Mouse (Mus musculus) midbrain, embryonic 16.5 days (tissue): ENCODE results near the gene Dnajb4. TPM values are rescaled to one million over a fixed set of nuclear protein-coding genes. Genes with fewer than 3 reads are reported as not detected.

Experiments used
- ATAC-seq: fragments of 200-750 bp; cut with Nextera tagmentation; 2 replicates; pipeline ENCODE4 v1.8.0; 2017; ENCODE audit warnings: moderate TSS enrichment
- H3K27ac ChIP-seq: fragments of 300-500 bp; sonication (generic); 2 replicates; pipeline ENCODE4 v1.5.1; 2014; ENCODE audit warnings: mild to moderate bottlenecking, low read length, mixed read lengths
- H3K27me3 ChIP-seq: fragments of 300-500 bp; sonication (generic); 2 replicates; pipeline ENCODE4 v1.6.1; 2014; ENCODE audit warnings: low read depth, low read length, mixed read lengths; ENCODE audit not compliant: control insufficient read depth, insufficient read depth
- H3K36me3 ChIP-seq: fragments of 300-500 bp; sonication (generic); 2 replicates; pipeline ENCODE4 v1.6.1; 2014; ENCODE audit warnings: mild to moderate bottlenecking, low read length, moderate library complexity, mixed read lengths; ENCODE audit not compliant: control insufficient read depth, insufficient read depth
- H3K4me1 ChIP-seq: fragments of 300-500 bp; sonication (generic); 2 replicates; pipeline ENCODE4 v1.6.1; 2014; ENCODE audit warnings: mild to moderate bottlenecking, low read length, mixed read lengths; ENCODE audit not compliant: control insufficient read depth, insufficient read depth
- H3K4me2 ChIP-seq: fragments of 300-500 bp; sonication (generic); 2 replicates; pipeline ENCODE4 v1.6.1; 2014; ENCODE audit warnings: mild to moderate bottlenecking, low read length, mixed read lengths
- H3K4me3 ChIP-seq: fragments of 300-500 bp; sonication (generic); 2 replicates; pipeline ENCODE4 v1.5.1; 2014; ENCODE audit warnings: low read depth, mild to moderate bottlenecking, low read length, moderate library complexity, mixed read lengths
- H3K9ac ChIP-seq: fragments of 300-500 bp; sonication (generic); 2 replicates; pipeline ENCODE4 v1.6.1; 2014; ENCODE audit warnings: low read depth, low read length, mixed read lengths
- H3K9me3 ChIP-seq: fragments of 300-500 bp; sonication (generic); replicated peaks from 2 replicates; pipeline ENCODE4 v1.6.1; 2014; ENCODE audit warnings: mild to moderate bottlenecking, low read length, mixed read lengths; ENCODE audit not compliant: control insufficient read depth, poor library complexity, severe bottlenecking
- WGBS: fragments of 180-500 bp; shearing (Covaris S2); extraction: QIAGEN DNeasy Blood & Tissue Kit; methylation state at CpG from one replicate; pipeline ENCODE4 v1.1.7; 2014; 5-methylcytosine and 5-hydroxymethylcytosine counted together
- polyA plus RNA-seq: library from polyadenylated mRNA; unstranded; fragments of >200 nt; fragmentation: Nextera tagmentation; extraction: Ambion mirVana; gene quantifications from 2 replicates; pipeline ENCODE4 v1.2.1, GENCODE M21; 2015

Dnajb4 gene
- polyA plus RNA-seq, 1 experiment from 2014 or later, result 48.8 TPM

DNA sequence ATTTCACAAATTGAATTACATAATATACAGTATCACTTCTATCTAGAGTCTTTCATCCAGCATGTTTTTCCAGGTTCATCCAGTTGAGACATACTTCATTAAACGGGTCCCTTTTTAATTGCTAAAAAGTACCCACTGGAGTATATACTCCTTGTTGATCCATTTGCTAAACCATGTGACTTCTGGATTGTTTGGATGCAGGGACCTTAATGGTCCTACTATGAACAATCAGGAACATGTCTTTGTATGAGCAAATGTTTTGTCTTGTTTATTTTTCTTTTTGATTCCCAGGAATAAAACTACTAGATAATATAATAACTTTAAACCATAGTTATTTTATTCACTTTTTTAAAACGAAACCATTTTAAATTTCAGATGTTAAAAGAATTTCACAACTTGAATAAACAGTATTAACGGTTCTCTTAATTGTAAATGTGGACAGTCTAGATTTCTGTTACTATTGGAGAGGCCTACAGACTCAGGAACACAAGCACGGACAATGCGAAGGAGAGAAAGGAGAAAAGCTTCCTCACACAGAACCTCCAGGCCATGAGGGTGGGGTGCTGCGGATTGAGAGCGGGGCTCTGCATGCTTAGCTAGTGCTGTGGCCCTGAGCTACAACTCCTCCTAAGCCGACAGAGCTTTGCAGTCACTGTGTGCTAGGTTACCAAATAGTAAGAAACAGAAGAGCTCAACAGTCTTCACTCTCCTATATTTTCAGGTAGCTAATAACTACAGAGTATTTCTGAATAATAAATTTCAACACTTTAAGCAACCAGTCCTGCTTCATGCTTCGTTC lies 19.2 kb downstream of the Dnajb4 start:
- Histone ChIP-seq H3K36me3 (no peaks in the 10 kb centered on the region), H3K4me2 (peak overlapping the region; percentile 34; the same call in 1 of the 2 replicates), H3K4me3 (no peak overlapping the region), H3K27me3 (no peaks in the 10 kb centered on the region), H3K9ac (0 out of 2 replicates have a peak overlapping the region, but pooled peaks have one; percentile 35), H3K4me1 (peaks cover 18% of the 10 kb centered on the region), H3K9me3 (no peaks in the 10 kb centered on the region), H3K27ac (no peak overlapping the region)
- WGBS, result 75% methylated on average over 9 of the region's 9 CpGs
- ATAC-seq, result no peak

DNA sequence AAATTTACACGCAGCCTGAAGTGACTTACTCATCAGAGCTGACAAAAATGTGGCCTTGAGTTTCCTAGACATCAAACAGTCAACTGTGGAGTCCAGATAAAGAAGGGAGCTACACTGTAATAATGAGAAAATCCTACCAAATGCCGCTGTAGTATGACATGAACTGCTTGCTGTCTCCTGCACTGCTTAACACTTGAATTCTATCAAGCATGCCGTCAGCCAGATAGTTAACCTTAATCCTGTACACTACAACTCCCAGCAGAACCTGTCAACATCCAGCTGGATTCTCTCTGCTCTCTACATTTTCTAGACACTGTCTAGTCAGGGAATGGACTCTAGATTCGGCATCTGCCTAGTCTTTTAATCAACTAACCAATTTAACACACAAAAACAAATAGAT lies 20.8 kb downstream of the Dnajb4 start:
- 69% methylated on average over 4 of the region's 4 CpGs for WGBS
- Histone ChIP-seq H3K4me3 (no peak overlapping the region), H3K4me1 (peaks cover 18% of the 10 kb centered on the region), H3K9ac (no peak overlapping the region), H3K27me3 (no peaks in the 10 kb centered on the region), H3K27ac (no peak overlapping the region), H3K36me3 (peaks cover 12% of the 10 kb centered on the region), H3K4me2 (no peak overlapping the region), H3K9me3 (no peaks in the 10 kb centered on the region)
- ATAC-seq, result no peak

DNA sequence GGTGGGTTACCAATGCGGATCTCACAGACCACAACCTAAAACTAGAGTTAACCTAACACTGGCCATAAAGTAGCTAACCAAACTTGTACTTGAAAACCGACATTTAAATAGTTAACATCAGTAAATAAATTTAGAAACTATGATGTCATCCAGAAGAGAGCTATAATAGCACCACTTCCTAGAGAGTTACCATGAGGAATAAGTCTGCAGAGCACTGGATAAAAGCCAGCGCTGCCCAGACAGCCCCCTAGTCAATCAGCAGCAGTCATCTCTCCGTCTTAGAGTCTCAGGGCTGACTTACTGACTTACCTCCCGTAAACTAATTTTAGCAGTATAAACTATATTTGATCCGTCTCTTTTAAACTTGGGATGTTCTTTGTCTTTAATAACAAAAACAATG lies 24.0 kb downstream of the Dnajb4 start:
- 93% methylated on average over 6 of the region's 6 CpGs for WGBS
- ATAC-seq, result no peak
- no peak overlapping the region for H3K9ac ChIP-seq

DNA sequence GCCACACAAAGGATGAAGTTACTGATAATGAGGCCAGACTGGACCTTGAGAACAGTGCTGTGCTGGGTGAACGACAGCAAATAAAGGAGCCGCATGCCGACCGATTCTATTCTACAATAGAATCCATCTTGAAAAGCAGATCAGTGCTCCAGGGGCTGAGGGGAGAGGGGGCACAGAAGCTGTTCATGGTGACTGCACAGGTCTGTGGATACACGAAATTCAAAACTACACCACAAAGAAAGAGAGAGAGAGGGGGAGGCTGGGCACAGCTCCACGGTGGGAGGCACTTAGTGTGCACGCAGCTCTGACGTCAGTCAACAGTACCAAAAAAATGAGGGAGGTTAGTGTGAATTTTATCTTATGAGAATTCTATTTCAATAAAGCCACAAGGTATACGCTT lies 26.6 kb downstream of the Dnajb4 start:
- 42% methylated on average over 9 of the region's 9 CpGs for WGBS
- no peaks in the 10 kb centered on the region for H3K27me3 ChIP-seq
- no peaks in the 10 kb centered on the region for H3K4me1 ChIP-seq
- no peak overlapping the region for H3K4me3 ChIP-seq
- H3K27ac ChIP-seq, result no peak overlapping the region
- H3K9ac ChIP-seq, result no peak overlapping the region
- H3K9me3 ChIP-seq, result no peaks in the 10 kb centered on the region
- no peak for ATAC-seq
- H3K4me2 ChIP-seq, result no peak overlapping the region
- peaks cover 12% of the 10 kb centered on the region for H3K36me3 ChIP-seq

More for the DNA sequence above, 24.0 kb downstream of the Dnajb4 start:
- H3K27ac ChIP-seq, result no peak overlapping the region
- H3K4me1 ChIP-seq, result peaks cover 7% of the 10 kb centered on the region; the same call in 1 of the 2 replicates
- H3K9me3 ChIP-seq, result no peaks in the 10 kb centered on the region
- H3K4me3 ChIP-seq, result no peak overlapping the region
- H3K36me3 ChIP-seq, result peaks cover 12% of the 10 kb centered on the region
- H3K27me3 ChIP-seq, result no peaks in the 10 kb centered on the region
- no peak overlapping the region for H3K4me2 ChIP-seq

DNA sequence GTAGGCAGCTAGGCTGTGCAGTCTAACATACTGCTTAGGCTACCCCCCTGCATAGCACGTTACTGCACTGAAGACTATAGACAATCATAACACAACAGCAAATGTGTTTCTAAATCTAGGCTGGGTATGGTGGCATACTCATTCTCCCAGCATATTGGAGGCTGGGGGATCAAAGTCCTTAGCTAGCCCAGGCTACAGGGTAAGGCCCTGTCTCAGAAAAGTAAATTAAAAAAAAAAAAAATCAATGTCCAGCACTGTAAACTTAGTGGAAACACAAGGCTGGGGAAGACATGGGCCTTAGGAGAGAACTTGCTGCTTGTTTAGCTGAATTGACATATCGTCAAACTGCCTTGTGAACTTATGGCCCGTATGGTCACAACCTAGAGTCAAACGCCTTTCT lies 29.5 kb downstream of the Dnajb4 start:
- Histone ChIP-seq H3K4me3 (no peak overlapping the region), H3K36me3 (peaks cover 10% of the 10 kb centered on the region), H3K4me2 (no peak overlapping the region), H3K9me3 (no peaks in the 10 kb centered on the region), H3K4me1 (no peaks in the 10 kb centered on the region), H3K9ac (no peak overlapping the region), H3K27me3 (no peaks in the 10 kb centered on the region), H3K27ac (no peak overlapping the region)
- no peak for ATAC-seq
- 96% methylated on average over 4 of the region's 4 CpGs for WGBS

DNA sequence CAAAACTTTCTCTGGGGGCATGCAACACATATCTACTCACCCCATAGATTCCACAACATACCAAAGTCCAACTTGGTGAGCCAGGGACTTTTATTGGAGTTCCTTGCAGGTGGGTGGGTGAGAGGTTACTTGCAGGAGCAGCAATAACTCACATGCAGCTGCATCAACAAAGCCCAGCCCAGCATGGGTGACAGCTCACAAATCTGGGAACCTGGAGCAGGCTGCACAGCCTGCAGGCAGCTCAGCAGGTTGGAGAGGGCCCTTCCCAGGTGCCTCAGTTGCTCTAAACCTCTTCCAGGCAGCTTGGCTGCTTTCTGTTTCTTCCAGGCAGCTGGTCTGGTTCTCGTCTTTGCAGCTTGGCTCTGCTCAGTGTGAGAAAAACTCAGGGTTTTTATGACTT lies 30.8 kb downstream of the Dnajb4 start:
- no peaks in the 10 kb centered on the region; the same call in 1 of the 2 replicates for H3K36me3 ChIP-seq
- H3K4me2 ChIP-seq, result no peak overlapping the region
- H3K4me1 ChIP-seq, result no peaks in the 10 kb centered on the region
- WGBS, result 69% methylated on average over 1 of the region's 1 CpGs
- no peaks in the 10 kb centered on the region for H3K9me3 ChIP-seq
- ATAC-seq, result no peak
- no peak overlapping the region for H3K4me3 ChIP-seq
- no peak overlapping the region for H3K27ac ChIP-seq
- no peak overlapping the region for H3K9ac ChIP-seq
- H3K27me3 ChIP-seq, result no peaks in the 10 kb centered on the region

DNA sequence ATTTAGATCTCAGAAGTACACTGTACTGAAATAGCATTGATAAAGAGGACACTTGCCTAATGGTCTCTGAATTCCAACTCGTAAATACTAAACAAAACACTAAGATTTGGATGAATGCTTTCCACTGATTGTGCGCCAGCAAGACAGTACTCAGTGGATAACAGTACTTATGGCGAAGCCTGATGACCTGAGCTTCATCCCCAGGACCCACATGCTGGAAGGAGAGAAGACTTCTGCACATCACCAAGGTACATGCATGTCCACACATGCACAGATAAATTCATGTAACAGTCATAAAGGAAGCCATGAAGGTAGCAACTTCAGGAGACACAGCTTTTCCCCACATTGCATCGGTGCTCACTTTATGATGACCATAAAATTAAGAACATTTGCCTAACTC lies 31.3 kb downstream of the Dnajb4 start:
- H3K27me3 ChIP-seq, result no peaks in the 10 kb centered on the region
- H3K27ac ChIP-seq, result no peak overlapping the region
- ATAC-seq, result no peak
- H3K4me3 ChIP-seq, result no peak overlapping the region
- H3K4me2 ChIP-seq, result no peak overlapping the region
- no peaks in the 10 kb centered on the region for H3K4me1 ChIP-seq
- no peaks in the 10 kb centered on the region for H3K36me3 ChIP-seq
- no peaks in the 10 kb centered on the region for H3K9me3 ChIP-seq
- no peak overlapping the region for H3K9ac ChIP-seq
- WGBS, result 90% methylated on average over 4 of the region's 4 CpGs

DNA sequence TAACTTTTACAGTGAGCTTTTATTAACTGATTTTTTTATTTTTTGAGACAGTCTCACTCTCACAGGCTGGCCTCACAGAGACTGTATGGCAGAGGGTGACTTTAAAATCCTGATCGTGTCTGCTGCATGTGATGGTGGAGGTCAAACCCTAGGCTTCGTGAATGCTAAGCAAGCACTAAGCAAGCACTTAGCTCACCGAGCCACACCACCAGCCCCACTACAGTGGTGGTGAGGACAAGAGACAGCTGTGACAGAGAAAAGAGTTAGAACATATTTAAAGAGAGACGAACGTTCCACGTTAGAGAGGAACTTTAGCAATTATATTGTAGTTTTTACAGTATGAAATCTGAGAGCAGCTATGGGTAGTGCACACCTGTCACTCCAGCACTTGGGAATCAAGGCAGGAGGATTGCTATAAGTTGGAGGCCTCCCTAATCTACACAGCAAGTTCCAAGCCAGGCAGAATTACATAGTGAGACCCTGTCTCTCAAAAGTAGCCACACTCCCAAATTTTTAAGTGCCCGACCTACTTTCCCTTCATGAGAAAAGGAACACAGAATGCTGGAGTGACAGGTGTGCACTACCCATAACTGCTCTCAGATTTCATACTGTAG lies 37.7 kb downstream of the Dnajb4 start:
- no peak for ATAC-seq
- no peaks in the 10 kb centered on the region for H3K27me3 ChIP-seq
- no peak overlapping the region for H3K27ac ChIP-seq
- H3K4me3 ChIP-seq, result no peak overlapping the region
- H3K36me3 ChIP-seq, result no peaks in the 10 kb centered on the region
- no peak overlapping the region for H3K9ac ChIP-seq
- H3K4me2 ChIP-seq, result no peak overlapping the region
- WGBS, result 91% methylated on average over 7 of the region's 7 CpGs
- no peaks in the 10 kb centered on the region for H3K4me1 ChIP-seq
- H3K9me3 ChIP-seq, result no peaks in the 10 kb centered on the region

DNA sequence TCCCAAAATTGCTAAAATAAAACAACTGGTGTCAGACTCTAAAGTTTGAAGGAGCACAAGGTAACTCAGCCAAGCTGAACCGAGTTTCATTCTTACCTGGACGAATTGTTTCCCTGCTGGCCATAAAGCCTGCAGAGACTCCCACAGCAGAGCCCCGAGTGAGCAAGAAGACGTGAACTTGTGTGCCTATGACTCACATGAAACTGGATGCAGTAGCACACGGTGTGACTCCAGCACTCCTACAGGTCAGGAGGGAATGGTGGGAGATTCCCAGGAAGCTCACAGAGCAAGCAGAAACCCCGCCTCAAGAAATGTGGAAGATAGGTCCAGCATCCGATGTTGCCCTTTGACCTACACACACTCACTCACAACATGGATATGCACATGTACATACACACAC lies 38.2 kb downstream of the Dnajb4 start:
- no peaks in the 10 kb centered on the region for H3K27me3 ChIP-seq
- no peaks in the 10 kb centered on the region for H3K9me3 ChIP-seq
- peaks cover 4% of the 10 kb centered on the region; the same call in 1 of the 2 replicates for H3K4me1 ChIP-seq
- H3K4me3 ChIP-seq, result no peak overlapping the region
- H3K27ac ChIP-seq, result no peak overlapping the region
- no peak overlapping the region for H3K4me2 ChIP-seq
- ATAC-seq, result no peak
- no peaks in the 10 kb centered on the region for H3K36me3 ChIP-seq
- no peak overlapping the region for H3K9ac ChIP-seq
- WGBS, result 78% methylated on average over 7 of the region's 7 CpGs
